Mouse (Mus musculus): Measurements from ENCODE around the gene Tbc1d9. TPM values are rescaled to one million over a fixed set of nuclear protein-coding genes. Genes with fewer than 3 reads are reported as not detected.

Tbc1d9 gene
- total and polyA plus RNA-seq, 2 experiments from 2014 or later = 18.6 to 135 TPM

- no peak for DNase-seq (ENCODE audit: low spot score)
- Histone ChIP-seq H3K36me3 (ENCODE audit: insufficient read depth, low read length) (no peaks in the 10 kb centered on the region), H3K27me3 (ENCODE audit: insufficient read depth, low read length) (no peaks in the 10 kb centered on the region), H3K9ac (replicated peaks; ENCODE audit: low read length, poor library complexity, severe bottlenecking) (no peak overlapping the region), H3K9me3 (ENCODE audit: low read length) (no peaks in the 10 kb centered on the region), H3K4me3 (ENCODE audit: low read depth, low read length) (no peak overlapping the region), H3K27ac (ENCODE audit: low read depth, low read length) (no peak overlapping the region), H3K4me2 (ENCODE audit: low read depth, low read length, poor library complexity, severe bottlenecking) (no peak overlapping the region), H3K4me1 (ENCODE audit: insufficient read depth, low read length) (no peaks in the 10 kb centered on the region)
- no peak for TF ChIP-seq CTCF (IDR thresholded peaks at IDR 0.05)
- no peak for ATAC-seq (ENCODE audit: low FRiP score)
- WGBS = 77% methylated on average over 3 of the region's 3 CpGs
Observed at GRCm38 (mm10) chr8:83145421-83145820, 19.7 kb upstream of the Tbc1d9 start.

GRCm38 (mm10) chr8:83149124-83149523, 16.0 kb upstream of the Tbc1d9 start:
- Histone ChIP-seq H3K27ac (ENCODE audit: low read depth, low read length) (no peak overlapping the region), H3K27me3 (ENCODE audit: insufficient read depth, low read length) (no peaks in the 10 kb centered on the region), H3K9me3 (ENCODE audit: low read length) (no peaks in the 10 kb centered on the region), H3K4me1 (ENCODE audit: insufficient read depth, low read length) (no peaks in the 10 kb centered on the region), H3K4me2 (ENCODE audit: low read depth, low read length, poor library complexity, severe bottlenecking) (no peak overlapping the region), H3K9ac (replicated peaks; ENCODE audit: low read length, poor library complexity, severe bottlenecking) (no peak overlapping the region), H3K4me3 (ENCODE audit: low read depth, low read length) (no peak overlapping the region), H3K36me3 (ENCODE audit: insufficient read depth, low read length) (no peaks in the 10 kb centered on the region)
- ATAC-seq (ENCODE audit: low FRiP score) (no peak), DNase-seq (ENCODE audit: low spot score) (no peak)
- WGBS = 90% methylated on average over 6 of the region's 6 CpGs
- no peak for TF ChIP-seq CTCF (IDR thresholded peaks at IDR 0.05)

GRCm38 (mm10) chr8:83152055-83152454, 13.1 kb upstream of the Tbc1d9 start:
- Histone ChIP-seq H3K9me3 (ENCODE audit: low read length) (no peaks in the 10 kb centered on the region), H3K27me3 (ENCODE audit: insufficient read depth, low read length) (no peaks in the 10 kb centered on the region), H3K4me1 (ENCODE audit: insufficient read depth, low read length) (no peaks in the 10 kb centered on the region), H3K27ac (ENCODE audit: low read depth, low read length) (no peak overlapping the region), H3K4me2 (ENCODE audit: low read depth, low read length, poor library complexity, severe bottlenecking) (no peak overlapping the region), H3K9ac (replicated peaks; ENCODE audit: low read length, poor library complexity, severe bottlenecking) (no peak overlapping the region), H3K4me3 (ENCODE audit: low read depth, low read length) (no peak overlapping the region), H3K36me3 (ENCODE audit: insufficient read depth, low read length) (no peaks in the 10 kb centered on the region)
- no peak for DNase-seq (ENCODE audit: low spot score)
- no peak for TF ChIP-seq CTCF (IDR thresholded peaks at IDR 0.05)
- no peak for ATAC-seq (ENCODE audit: low FRiP score)
- 67% methylated on average over 1 of the region's 2 CpGs for WGBS

- H3K4me3 ChIP-seq (ENCODE audit: low read depth, low read length) = no peak overlapping the region
- ATAC-seq (ENCODE audit: low FRiP score) (no peak), DNase-seq (ENCODE audit: low spot score) (no peak)
- no peak overlapping the region for H3K9ac ChIP-seq (replicated peaks; ENCODE audit: low read length, poor library complexity, severe bottlenecking)
- H3K9me3 ChIP-seq (ENCODE audit: low read length) = no peaks in the 10 kb centered on the region
- TF ChIP-seq CTCF (IDR thresholded peaks at IDR 0.05) = no peak
- H3K4me2 ChIP-seq (ENCODE audit: low read depth, low read length, poor library complexity, severe bottlenecking) = no peak overlapping the region
- 67% methylated on average over 4 of the region's 4 CpGs for WGBS
- H3K27me3 ChIP-seq (ENCODE audit: insufficient read depth, low read length) = no peaks in the 10 kb centered on the region
- H3K27ac ChIP-seq (ENCODE audit: low read depth, low read length) = no peak overlapping the region
- no peaks in the 10 kb centered on the region for H3K36me3 ChIP-seq (ENCODE audit: insufficient read depth, low read length)
- H3K4me1 ChIP-seq (ENCODE audit: insufficient read depth, low read length) = no peaks in the 10 kb centered on the region
Observed at GRCm38 (mm10) chr8:83152470-83152869, 12.7 kb upstream of the Tbc1d9 start.

DNA sequence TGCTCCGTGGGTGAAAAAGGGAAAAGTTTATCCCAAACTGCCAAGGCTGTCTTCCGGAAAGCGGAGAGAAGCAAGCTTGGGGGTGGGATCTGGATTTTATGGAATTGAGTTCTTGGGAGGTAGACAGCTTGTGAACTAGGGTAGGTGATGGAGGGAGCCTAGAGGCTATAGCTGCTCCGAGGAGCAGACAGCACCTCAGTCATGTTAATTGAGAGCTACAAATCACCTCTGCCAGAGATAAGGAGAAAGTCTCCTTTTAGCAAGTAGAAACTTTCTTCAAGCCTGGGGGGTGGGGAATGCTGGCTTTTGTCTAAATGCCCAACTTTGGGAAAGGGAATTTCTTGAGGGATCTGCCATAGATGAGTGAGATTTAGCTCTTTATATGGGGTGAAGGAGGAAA, 10.0 kb upstream of the Tbc1d9 start:
- no peaks in the 10 kb centered on the region for H3K9me3 ChIP-seq (ENCODE audit: low read length)
- H3K9ac ChIP-seq (replicated peaks; ENCODE audit: low read length, poor library complexity, severe bottlenecking) = no peak overlapping the region
- no peaks in the 10 kb centered on the region for H3K4me1 ChIP-seq (ENCODE audit: insufficient read depth, low read length)
- H3K36me3 ChIP-seq (ENCODE audit: insufficient read depth, low read length) = no peaks in the 10 kb centered on the region
- DNase-seq (ENCODE audit: low spot score) (no peak), ATAC-seq (ENCODE audit: low FRiP score) (no peak)
- H3K27ac ChIP-seq (ENCODE audit: low read depth, low read length) = no peak overlapping the region
- no peaks in the 10 kb centered on the region for H3K27me3 ChIP-seq (ENCODE audit: insufficient read depth, low read length)
- WGBS = 47% methylated on average over 4 of the region's 4 CpGs
- TF ChIP-seq CTCF (IDR thresholded peaks at IDR 0.05) = no peak
- H3K4me2 ChIP-seq (ENCODE audit: low read depth, low read length, poor library complexity, severe bottlenecking) = no peak overlapping the region
- no peak overlapping the region for H3K4me3 ChIP-seq (ENCODE audit: low read depth, low read length)

DNA sequence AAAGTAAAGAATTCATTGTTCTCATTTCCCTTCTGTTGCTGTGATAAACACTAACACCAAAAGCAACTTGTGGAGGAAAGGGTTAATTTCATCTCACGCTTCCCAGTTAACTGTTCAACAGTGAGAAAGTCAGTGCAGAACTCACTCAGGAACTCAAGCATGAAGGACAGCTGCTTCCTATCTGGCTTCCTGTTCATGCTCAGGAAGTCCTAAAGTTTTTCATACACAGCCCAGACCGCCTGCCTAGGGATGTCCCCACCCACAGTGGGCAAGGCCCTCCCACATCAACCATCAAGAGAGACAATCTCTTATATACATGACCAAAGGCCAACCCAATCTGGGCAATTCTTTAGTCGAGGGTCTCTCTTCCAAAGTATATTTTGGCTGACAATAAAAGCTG, 6.2 kb upstream of the Tbc1d9 start:
- DNase-seq (ENCODE audit: low spot score) = no peak

More for the DNA sequence above, 6.2 kb upstream of the Tbc1d9 start:
- no peak for TF ChIP-seq CTCF (IDR thresholded peaks at IDR 0.05)
- H3K4me2 ChIP-seq (ENCODE audit: low read depth, low read length, poor library complexity, severe bottlenecking) = no peak overlapping the region
- no peak overlapping the region for H3K27ac ChIP-seq (ENCODE audit: low read depth, low read length)
- no peaks in the 10 kb centered on the region for H3K9me3 ChIP-seq (ENCODE audit: low read length)
- H3K4me1 ChIP-seq (ENCODE audit: insufficient read depth, low read length) = no peaks in the 10 kb centered on the region
- no peaks in the 10 kb centered on the region for H3K27me3 ChIP-seq (ENCODE audit: insufficient read depth, low read length)
- no peak overlapping the region for H3K9ac ChIP-seq (replicated peaks; ENCODE audit: low read length, poor library complexity, severe bottlenecking)
- no peak for ATAC-seq (ENCODE audit: low FRiP score)
- H3K36me3 ChIP-seq (ENCODE audit: insufficient read depth, low read length) = no peaks in the 10 kb centered on the region
- 75% methylated on average over 3 of the region's 3 CpGs for WGBS
- H3K4me3 ChIP-seq (ENCODE audit: low read depth, low read length) = no peak overlapping the region

All from midbrain, postnatal 0 days (tissue).